Mouse (Mus musculus): Measurements from ENCODE around the gene Dip2b. TPM values are rescaled to one million over a fixed set of nuclear protein-coding genes. Genes with fewer than 3 reads are reported as not detected.

The Dip2b gene
- polyA plus RNA-seq, 1 experiment: 18.1 TPM

GRCm38 (mm10) chr15:100018280-100018899 is 20.1 kb upstream of the Dip2b start:
- TF ChIP-seq POLR2A (IDR thresholded peaks at IDR 0.05; ENCODE audit: control insufficient read depth, extremely low read depth, insufficient read depth, low read length, poor library complexity): no peak
- TF ChIP-seq CTCF (IDR thresholded peaks at IDR 0.05; ENCODE audit: borderline replicate concordance, control insufficient read depth, extremely low read depth, insufficient read depth, low read length, poor library complexity): no peak
- H3K4me3 ChIP-seq (ENCODE audit: control insufficient read depth, insufficient read depth, low read length): no peak overlapping the region
- WGBS: 76% methylated on average over 6 of the region's 6 CpGs
- no peaks in the 10 kb centered on the region for H3K4me1 ChIP-seq (replicated peaks; ENCODE audit: control insufficient read depth, insufficient read depth, low read length)
- peaks cover 7% of the 10 kb centered on the region; the same call in 1 of the 2 replicates for H3K36me3 ChIP-seq (ENCODE audit: control insufficient read depth, insufficient read depth, low read length)
- H3K27me3 ChIP-seq (ENCODE audit: control insufficient read depth, insufficient read depth, low read length): no peaks in the 10 kb centered on the region
- H3K27ac ChIP-seq (ENCODE audit: control insufficient read depth, insufficient read depth, low read length): no peak overlapping the region
- DNase-seq: no peak

- Histone ChIP-seq H3K27ac (ENCODE audit: control insufficient read depth, insufficient read depth, low read length) (no peak overlapping the region), H3K4me1 (replicated peaks; ENCODE audit: control insufficient read depth, insufficient read depth, low read length) (no peaks in the 10 kb centered on the region), H3K36me3 (ENCODE audit: control insufficient read depth, insufficient read depth, low read length) (no peaks in the 10 kb centered on the region), H3K27me3 (ENCODE audit: control insufficient read depth, insufficient read depth, low read length) (no peaks in the 10 kb centered on the region), H3K4me3 (ENCODE audit: control insufficient read depth, insufficient read depth, low read length) (no peak overlapping the region)
- no peak for DNase-seq
- 97% methylated on average over 1 of the region's 1 CpGs for WGBS
- TF ChIP-seq POLR2A (IDR thresholded peaks at IDR 0.05; ENCODE audit: control insufficient read depth, extremely low read depth, insufficient read depth, low read length, poor library complexity) (no peak), CTCF (IDR thresholded peaks at IDR 0.05; ENCODE audit: borderline replicate concordance, control insufficient read depth, extremely low read depth, insufficient read depth, low read length, poor library complexity) (no peak)
These were observed 17.3 kb upstream of the Dip2b start for GRCm38 (mm10) chr15:100021175-100021574.

DNA sequence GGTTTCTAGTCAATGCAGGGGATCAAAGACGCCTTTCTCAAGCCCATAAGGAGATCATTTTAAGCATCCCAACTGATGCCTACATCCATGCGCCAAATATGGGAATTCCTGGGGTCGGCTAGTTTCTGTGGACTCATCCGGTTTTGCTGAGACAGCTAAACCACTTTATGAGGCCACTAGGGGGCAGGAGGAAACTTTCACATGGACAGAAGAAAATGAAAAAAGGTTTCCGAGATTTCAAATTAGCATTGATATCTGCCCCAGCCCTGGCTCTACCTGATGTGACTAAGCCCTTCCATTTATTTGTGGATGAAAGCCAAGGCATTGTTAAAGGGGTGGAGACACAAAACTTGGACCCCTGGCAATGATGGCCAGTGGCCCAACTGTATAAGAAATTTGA is 15.5 kb upstream of the Dip2b start:
- Histone ChIP-seq H3K4me1 (replicated peaks; ENCODE audit: control insufficient read depth, insufficient read depth, low read length) (no peaks in the 10 kb centered on the region), H3K4me3 (ENCODE audit: control insufficient read depth, insufficient read depth, low read length) (no peak overlapping the region), H3K27me3 (ENCODE audit: control insufficient read depth, insufficient read depth, low read length) (no peaks in the 10 kb centered on the region), H3K36me3 (ENCODE audit: control insufficient read depth, insufficient read depth, low read length) (no peaks in the 10 kb centered on the region), H3K27ac (ENCODE audit: control insufficient read depth, insufficient read depth, low read length) (no peak overlapping the region)
- TF ChIP-seq CTCF (IDR thresholded peaks at IDR 0.05; ENCODE audit: borderline replicate concordance, control insufficient read depth, extremely low read depth, insufficient read depth, low read length, poor library complexity) (no peak), POLR2A (IDR thresholded peaks at IDR 0.05; ENCODE audit: control insufficient read depth, extremely low read depth, insufficient read depth, low read length, poor library complexity) (no peak)
- WGBS: 13% methylated on average over 5 of the region's 5 CpGs
- DNase-seq: peak; percentile 33

DNA sequence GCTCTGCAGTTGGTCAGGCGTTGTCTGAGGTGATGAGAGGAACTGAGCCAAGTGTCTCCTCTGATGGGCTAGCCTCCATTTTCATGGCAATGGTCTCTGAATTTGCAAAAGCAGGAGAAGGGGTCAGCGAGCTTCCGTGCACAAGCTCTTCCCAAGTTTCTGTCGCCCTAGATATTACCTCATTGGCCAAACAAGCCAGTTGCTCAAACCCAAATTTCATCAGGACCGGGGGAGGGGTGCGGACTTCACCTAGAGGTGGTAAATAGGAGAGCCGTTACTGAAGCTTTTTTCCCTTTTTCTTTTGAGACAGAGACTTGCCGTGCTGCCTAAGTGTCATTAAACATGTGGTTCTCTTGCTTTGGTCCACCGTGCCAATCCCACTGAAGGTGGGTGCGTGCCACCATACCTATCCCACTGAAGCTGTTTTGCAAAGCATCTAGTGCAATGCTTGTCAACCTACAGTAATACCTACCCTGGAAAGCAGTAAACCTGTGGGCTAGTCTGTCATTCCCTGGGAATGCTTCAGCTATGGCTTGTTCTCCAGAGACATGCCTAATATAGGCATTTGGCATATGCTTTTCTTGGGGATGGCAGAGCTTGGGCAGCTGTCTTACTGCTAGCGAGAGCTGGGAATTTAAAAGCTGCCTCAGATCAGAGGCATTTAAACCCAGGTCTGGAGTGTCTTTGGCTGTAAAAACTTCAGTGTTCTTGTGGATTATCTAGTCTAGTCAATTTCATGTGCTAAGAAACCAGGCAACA is 13.2 kb upstream of the Dip2b start:
- Histone ChIP-seq H3K4me3 (ENCODE audit: control insufficient read depth, insufficient read depth, low read length) (no peak overlapping the region), H3K27ac (ENCODE audit: control insufficient read depth, insufficient read depth, low read length) (no peak overlapping the region), H3K36me3 (ENCODE audit: control insufficient read depth, insufficient read depth, low read length) (no peaks in the 10 kb centered on the region), H3K4me1 (replicated peaks; ENCODE audit: control insufficient read depth, insufficient read depth, low read length) (no peaks in the 10 kb centered on the region), H3K27me3 (ENCODE audit: control insufficient read depth, insufficient read depth, low read length) (no peaks in the 10 kb centered on the region)
- DNase-seq: no peak
- 94% methylated on average over 11 of the region's 11 CpGs for WGBS
- no peak for TF ChIP-seq CTCF (IDR thresholded peaks at IDR 0.05; ENCODE audit: borderline replicate concordance, control insufficient read depth, extremely low read depth, insufficient read depth, low read length, poor library complexity)
- no peak for TF ChIP-seq POLR2A (IDR thresholded peaks at IDR 0.05; ENCODE audit: control insufficient read depth, extremely low read depth, insufficient read depth, low read length, poor library complexity)

DNA sequence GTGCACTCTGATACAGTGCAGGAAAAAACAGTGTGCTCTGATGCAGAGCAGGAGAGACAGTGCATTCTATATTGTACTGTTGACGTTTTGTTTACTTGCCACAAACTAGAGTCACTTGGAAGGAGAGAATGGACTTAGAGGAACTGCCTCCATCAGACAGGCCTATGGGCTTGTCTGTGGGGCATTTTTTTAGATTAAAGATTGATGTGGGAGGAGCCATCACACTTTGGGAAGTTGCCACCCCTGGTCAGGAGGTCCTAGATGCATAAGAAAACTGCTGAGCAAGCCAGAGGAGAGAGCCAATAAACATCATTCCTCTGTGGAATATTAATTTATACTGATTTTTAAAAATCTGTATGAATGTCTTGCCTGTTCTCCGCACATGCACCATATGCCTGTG is 10.3 kb upstream of the Dip2b start:
- TF ChIP-seq CTCF (IDR thresholded peaks at IDR 0.05; ENCODE audit: borderline replicate concordance, control insufficient read depth, extremely low read depth, insufficient read depth, low read length, poor library complexity): no peak
- no peak for TF ChIP-seq POLR2A (IDR thresholded peaks at IDR 0.05; ENCODE audit: control insufficient read depth, extremely low read depth, insufficient read depth, low read length, poor library complexity)
- H3K36me3 ChIP-seq (ENCODE audit: control insufficient read depth, insufficient read depth, low read length): no peaks in the 10 kb centered on the region
- H3K4me3 ChIP-seq (ENCODE audit: control insufficient read depth, insufficient read depth, low read length): no peak overlapping the region
- DNase-seq: no peak
- no peaks in the 10 kb centered on the region for H3K27me3 ChIP-seq (ENCODE audit: control insufficient read depth, insufficient read depth, low read length)
- no peaks in the 10 kb centered on the region for H3K4me1 ChIP-seq (replicated peaks; ENCODE audit: control insufficient read depth, insufficient read depth, low read length)
- 80% methylated on average over 2 of the region's 2 CpGs for WGBS
- H3K27ac ChIP-seq (ENCODE audit: control insufficient read depth, insufficient read depth, low read length): no peak overlapping the region

DNA sequence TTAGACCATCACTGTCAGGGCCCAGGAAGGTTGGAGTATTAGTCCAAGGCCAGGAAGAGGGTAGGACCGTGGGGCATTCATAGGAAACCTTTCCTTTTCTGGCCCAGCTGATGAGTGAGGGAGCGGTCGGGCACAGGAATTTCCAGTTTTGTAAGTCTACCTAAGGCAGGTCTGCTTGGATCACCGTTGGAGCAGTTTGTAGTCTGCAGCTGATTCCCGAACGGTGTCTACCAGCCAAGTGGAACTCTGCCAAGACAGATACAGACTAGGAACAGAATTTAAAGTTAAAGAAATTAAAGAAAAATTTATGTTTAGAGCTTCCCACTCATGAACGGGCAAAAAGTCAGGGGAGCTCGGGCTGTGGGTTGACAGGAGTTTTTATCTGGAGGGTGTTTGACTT is 9.0 kb upstream of the Dip2b start:
- H3K27me3 ChIP-seq (ENCODE audit: control insufficient read depth, insufficient read depth, low read length): no peaks in the 10 kb centered on the region
- no peak overlapping the region for H3K27ac ChIP-seq (ENCODE audit: control insufficient read depth, insufficient read depth, low read length)
- H3K36me3 ChIP-seq (ENCODE audit: control insufficient read depth, insufficient read depth, low read length): no peaks in the 10 kb centered on the region
- TF ChIP-seq CTCF (IDR thresholded peaks at IDR 0.05; ENCODE audit: borderline replicate concordance, control insufficient read depth, extremely low read depth, insufficient read depth, low read length, poor library complexity) (no peak), POLR2A (IDR thresholded peaks at IDR 0.05; ENCODE audit: control insufficient read depth, extremely low read depth, insufficient read depth, low read length, poor library complexity) (no peak)
- WGBS: 93% methylated on average over 8 of the region's 8 CpGs
- DNase-seq: no peak
- no peaks in the 10 kb centered on the region for H3K4me1 ChIP-seq (replicated peaks; ENCODE audit: control insufficient read depth, insufficient read depth, low read length)
- no peak overlapping the region for H3K4me3 ChIP-seq (ENCODE audit: control insufficient read depth, insufficient read depth, low read length)
